In the genomic region with DNA sequence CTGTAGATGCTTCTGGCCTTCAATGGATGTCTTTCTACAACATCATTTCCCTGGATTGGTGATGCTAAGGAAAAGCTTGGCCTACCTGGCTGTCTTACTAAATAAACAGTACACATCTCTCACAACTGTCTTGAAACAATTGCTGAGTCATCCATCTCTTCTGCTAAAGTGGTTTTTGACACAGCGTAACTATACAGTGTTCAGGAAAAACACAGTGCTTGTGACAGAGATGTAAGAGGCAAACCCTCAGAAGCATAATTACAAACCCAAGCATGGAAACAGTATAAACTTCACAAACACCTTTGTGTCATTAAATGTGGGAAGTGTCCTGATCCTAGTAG, we compare ENCODE assay signal across 22 mouse cellular contexts. TPM values are rescaled to one million over a fixed set of nuclear protein-coding genes. Genes with fewer than 3 reads are reported as not detected.
DNase-seq lines count a peak whose midpoint lies in the region; ATAC-seq and TF ChIP-seq lines count a peak whose summit lies in the region.
"Had no signal": no experiment of that assay in that cellular context is flagged by ENCODE, and none has a peak within 500 bp of the region (broad histone marks: within the 10 kb centered on the region; RNA-seq: fewer than 3 reads in every experiment).

No protein-coding gene starts in this region.

- no peaks in the 10 kb centered on the region for H3K9me3 ChIP-seq in hindbrain, embryonic 16.5 days (ENCODE audit: control insufficient read depth, low read length)
- H3K9me3 ChIP-seq in hindbrain, embryonic 10.5 days, result no peaks in the 10 kb centered on the region
- no peaks in the 10 kb centered on the region for H3K9me3 ChIP-seq in CH12.LX (replicated peaks; ENCODE audit: low read length)
- H3K9me3 ChIP-seq in heart, embryonic 11.5 days (replicated peaks; ENCODE audit: control insufficient read depth, low read length), result no peaks in the 10 kb centered on the region
- no peaks in the 10 kb centered on the region for H3K9me3 ChIP-seq in heart, embryonic 12.5 days (replicated peaks)
- no peaks in the 10 kb centered on the region for H3K9me3 ChIP-seq in intestine, embryonic 16.5 days (ENCODE audit: control insufficient read depth, low read length)
- H3K9me3 ChIP-seq: embryonic facial prominence, embryonic 15.5 days; midbrain, embryonic 15.5 days; neural tube, embryonic 13.5 days had no signal

- H3K36me3 ChIP-seq in hindbrain, embryonic 16.5 days (ENCODE audit: control insufficient read depth, insufficient read depth, low read length), result no peaks in the 10 kb centered on the region
- H3K36me3 ChIP-seq in hindbrain, embryonic 10.5 days, result 0 out of 2 replicates have a peak, but pooled peaks cover 3% of the 10 kb centered on the region
- peaks cover 5 to 55% of the 10 kb centered on the region in 2 experiments for H3K36me3 ChIP-seq in CH12.LX (replicated peaks in 1 of 2; ENCODE audit: control insufficient read depth in 1 of 2, insufficient read depth in 1 of 2, low read length in 1 of 2)
- H3K36me3 ChIP-seq in macrophage (ENCODE audit: inconsistent target), result peaks cover 31% of the 10 kb centered on the region
- H3K36me3 ChIP-seq in heart, embryonic 11.5 days (ENCODE audit: control insufficient read depth, insufficient read depth, low read length), result no peaks in the 10 kb centered on the region
- H3K36me3 ChIP-seq in heart, embryonic 12.5 days, result peaks cover 4% of the 10 kb centered on the region; the same call in 1 of the 2 replicates
- H3K36me3 ChIP-seq in intestine, embryonic 16.5 days (ENCODE audit: control insufficient read depth, insufficient read depth, low read length), result no peaks in the 10 kb centered on the region
- H3K36me3 ChIP-seq: midbrain, embryonic 15.5 days; neural tube, embryonic 13.5 days had no signal

- in situ Hi-C loops in CH12.LX (cut with MboI; ENCODE audit: low pct_ligation_motif_present, low pct_unique_long_range_greater_than_20kb, low sequenced_read_pairs), result no loop called here

- dilution Hi-C loops in CH12.LX (cut with MboI; ENCODE audit: extremely low pct_ligation_motif_present, extremely low pct_unique_long_range_greater_than_20kb, low sequenced_read_pairs), result no loop called here

- ATAC-seq in hindbrain, embryonic 16.5 days, result peak; percentile 72; the same call in 1 of the 2 replicates
- peak; percentile 56; the same call in 1 of the 2 replicates for ATAC-seq in erythroblast, adult 5-6 weeks (replicated peaks; ENCODE audit: low FRiP score, poor library complexity, severe bottlenecking)
- ATAC-seq in heart, embryonic 11.5 days (replicated peaks; ENCODE audit: insufficient number of reproducible peaks, low FRiP score, low TSS enrichment), result no peak
- no peak for ATAC-seq in heart, embryonic 12.5 days (ENCODE audit: insufficient number of reproducible peaks, low FRiP score)
- ATAC-seq in intestine, embryonic 16.5 days, result no peak

- no peaks in the 10 kb centered on the region for H3K4me1 ChIP-seq in hindbrain, embryonic 16.5 days (ENCODE audit: control insufficient read depth, insufficient read depth, low read depth, low read length)
- 0 out of 2 replicates have a peak, but pooled peaks cover 6% of the 10 kb centered on the region for H3K4me1 ChIP-seq in hindbrain, embryonic 10.5 days (replicated peaks)
- H3K4me1 ChIP-seq in CH12.LX (ENCODE audit: control insufficient read depth in 1 of 2, insufficient read depth in 2 of 2), result peaks cover 14 to 85% of the 10 kb centered on the region in 2 experiments
- no peaks in the 10 kb centered on the region for H3K4me1 ChIP-seq in heart, embryonic 11.5 days (ENCODE audit: control insufficient read depth, insufficient read depth, low read length)
- no peaks in the 10 kb centered on the region; the same call in 1 of the 2 replicates for H3K4me1 ChIP-seq in heart, embryonic 12.5 days (replicated peaks)
- peaks cover 4% of the 10 kb centered on the region; the same call in 1 of the 2 replicates for H3K4me1 ChIP-seq in intestine, embryonic 16.5 days (ENCODE audit: control insufficient read depth, insufficient read depth, low read length)
- H3K4me1 ChIP-seq: embryonic facial prominence, embryonic 15.5 days; midbrain, embryonic 15.5 days; neural tube, embryonic 13.5 days had no signal

- WGBS in hindbrain, embryonic 16.5 days, result 81% methylated on average over 1 of the region's 1 CpGs
- WGBS in hindbrain, embryonic 10.5 days, result 93% methylated on average over 1 of the region's 1 CpGs
- 27% methylated on average over 1 of the region's 1 CpGs for WGBS in macrophage (ENCODE audit: missing documents)
- 98% methylated on average over 1 of the region's 1 CpGs for WGBS in heart, embryonic 11.5 days (ENCODE audit: insufficient replicate concordance)
- 91% methylated on average over 1 of the region's 1 CpGs for WGBS in heart, embryonic 12.5 days
- 89% methylated on average over 1 of the region's 1 CpGs for WGBS in intestine, embryonic 16.5 days

- no peaks in the 10 kb centered on the region for H3K27me3 ChIP-seq in hindbrain, embryonic 16.5 days (replicated peaks; ENCODE audit: control insufficient read depth, insufficient read depth, low read length)
- H3K27me3 ChIP-seq in hindbrain, embryonic 10.5 days (ENCODE audit: insufficient read depth, poor library complexity, severe bottlenecking), result no peaks in the 10 kb centered on the region
- H3K27me3 ChIP-seq in CH12.LX (replicated peaks), result no peaks in the 10 kb centered on the region
- no peaks in the 10 kb centered on the region for H3K27me3 ChIP-seq in heart, embryonic 11.5 days (ENCODE audit: control insufficient read depth, insufficient read depth, low read length)
- H3K27me3 ChIP-seq in heart, embryonic 12.5 days (replicated peaks), result no peaks in the 10 kb centered on the region
- H3K27me3 ChIP-seq in intestine, embryonic 16.5 days (replicated peaks; ENCODE audit: control insufficient read depth, insufficient read depth, low read length), result no peaks in the 10 kb centered on the region
- H3K27me3 ChIP-seq: embryonic facial prominence, embryonic 15.5 days; midbrain, embryonic 15.5 days; neural tube, embryonic 13.5 days had no signal

- no peak overlapping the region for H3K9ac ChIP-seq in hindbrain, embryonic 16.5 days (ENCODE audit: low read depth, low read length)
- no peak overlapping the region for H3K9ac ChIP-seq in CH12.LX (ENCODE audit: insufficient read depth, low read depth)
- no peak overlapping the region for H3K9ac ChIP-seq in heart, embryonic 11.5 days (ENCODE audit: low read depth, low read length)
- H3K9ac ChIP-seq in heart, embryonic 12.5 days, result no peak overlapping the region
- no peak overlapping the region for H3K9ac ChIP-seq in intestine, embryonic 16.5 days (ENCODE audit: low read depth, low read length)
- H3K9ac ChIP-seq: embryonic facial prominence, embryonic 15.5 days; midbrain, embryonic 15.5 days; neural tube, embryonic 13.5 days had no signal

- H3K79me2 ChIP-seq in CH12.LX (replicated peaks; ENCODE audit: control insufficient read depth, extremely low read depth, insufficient read depth, poor library complexity, severe bottlenecking) (no peaks in the 10 kb centered on the region; the same call in 1 of the 2 replicates), macrophage (ENCODE audit: inconsistent target) (peaks cover 82% of the 10 kb centered on the region)

- no peak for TF ChIP-seq POLR2A in CH12.LX (IDR thresholded peaks at IDR 0.05; ENCODE audit: low read depth, low read length)

- no peak overlapping the region for H3K4me2 ChIP-seq in hindbrain, embryonic 16.5 days (ENCODE audit: low read length)
- peak overlapping the region; percentile 97; the same call in 1 of the 2 replicates for H3K4me2 ChIP-seq in CH12.LX (ENCODE audit: insufficient read depth, low read depth, poor library complexity, severe bottlenecking)
- no peak overlapping the region for H3K4me2 ChIP-seq in heart, embryonic 11.5 days
- no peak overlapping the region for H3K4me2 ChIP-seq in heart, embryonic 12.5 days
- no peak overlapping the region for H3K4me2 ChIP-seq in intestine, embryonic 16.5 days (ENCODE audit: low read depth, low read length)
- H3K4me2 ChIP-seq: embryonic facial prominence, embryonic 15.5 days; midbrain, embryonic 15.5 days; neural tube, embryonic 13.5 days had no signal

- DNase-seq in hindbrain, embryonic 10.5 days (ENCODE audit: low spot score), result no peak
- peak; percentile 54 for DNase-seq in CH12.LX (ENCODE audit: extremely low read depth)
- DNase-seq: adrenal gland, postnatal 10 days; heart, adult 11 months; lung, postnatal 36 days; right cerebral cortex, postnatal 25 days; thymus, adult 2 months had no signal

- TF ChIP-seq EP300 in CH12.LX (IDR thresholded peaks at IDR 0.05; ENCODE audit: low read length), result no peak

- H3K27ac ChIP-seq in hindbrain, embryonic 16.5 days (ENCODE audit: low read depth, low read length), result no peak overlapping the region
- H3K27ac ChIP-seq in hindbrain, embryonic 10.5 days, result no peak overlapping the region
- H3K27ac ChIP-seq in CH12.LX (ENCODE audit: insufficient read depth, low read depth) (peak overlapping the region; percentile 88), macrophage (peak overlapping the region; percentile 87)
- no peak overlapping the region for H3K27ac ChIP-seq in heart, embryonic 11.5 days (ENCODE audit: low read depth, low read length)
- no peak overlapping the region for H3K27ac ChIP-seq in heart, embryonic 12.5 days (ENCODE audit: poor library complexity, severe bottlenecking)
- H3K27ac ChIP-seq in intestine, embryonic 16.5 days (ENCODE audit: low read length), result no peak overlapping the region
- H3K27ac ChIP-seq: embryonic facial prominence, embryonic 15.5 days; kidney, postnatal 0 days; midbrain, embryonic 15.5 days; neural tube, embryonic 13.5 days had no signal

- TF ChIP-seq RAD21 in CH12.LX (IDR thresholded peaks at IDR 0.05; ENCODE audit: low read depth, low read length), result no peak

- no peak for TF ChIP-seq CTCF in CH12.LX (conservative IDR thresholded peaks at IDR 0.05 in 1 of 2, IDR thresholded peaks at IDR 0.05 in 1 of 2; ENCODE audit: low read depth in 2 of 2, low read length in 2 of 2)

- no peak overlapping the region for H3K4me3 ChIP-seq in hindbrain, embryonic 16.5 days (ENCODE audit: low read length)
- no peak overlapping the region for H3K4me3 ChIP-seq in hindbrain, embryonic 10.5 days
- H3K4me3 ChIP-seq in CH12.LX (replicated peaks in 1 of 3; ENCODE audit: low read depth in 2 of 3, low read length in 2 of 3, poor library complexity in 1 of 3) (peak overlapping the region in 1 of 3 experiments; percentile 17), macrophage (ENCODE audit: inconsistent target) (no peak overlapping the region)
- no peak overlapping the region for H3K4me3 ChIP-seq in heart, embryonic 11.5 days (ENCODE audit: low read depth, low read length)
- H3K4me3 ChIP-seq in heart, embryonic 12.5 days, result no peak overlapping the region
- no peak overlapping the region for H3K4me3 ChIP-seq in intestine, embryonic 16.5 days (ENCODE audit: low read length)
- H3K4me3 ChIP-seq: embryonic facial prominence, embryonic 15.5 days; midbrain, embryonic 15.5 days; neural tube, embryonic 13.5 days had no signal

RNA-seq across cellular contexts. Expression of a gene that starts 5.9 kb away (rescaled TPM):
- polyA plus RNA-seq in hindbrain, embryonic 16.5 days (2015; fragmentation: Nextera tagmentation; extraction: Ambion mirVana), result not detected in 2 replicates
- polyA plus RNA-seq in hindbrain, embryonic 10.5 days (2016; fragmentation: Nextera tagmentation; extraction: Ambion mirVana), result not detected in 2 replicates
- total RNA-seq in CH12.LX (2012; rRNA removed) (not detected in 2 replicates), CH12.LX (2014; rRNA removed) (not detected in 2 replicates)
- polyA plus RNA-seq in CH12.LX (2012; ENCODE audit: insufficient read length, low read depth) (0.60 TPM in 1 of 2 replicates, not detected in the other), macrophage (2018) (not detected in 3 replicates)
- not detected in 2 replicates for total RNA-seq in erythroblast, adult 5-6 weeks (2015; ENCODE audit: low replicate concordance)
- total RNA-seq in erythroblast, adult 5-6 weeks (2017; ENCODE audit: low replicate concordance), result not detected in 2 replicates
- total RNA-seq in macrophage (2018; cell fraction: chromatin; rRNA removed), result 1 to 10 TPM in 1 of 26 experiments, not detected in 25; 1.0 TPM
- not detected for total RNA-seq in macrophage (2018; cell fraction: cytosol; rRNA removed)
- 1 to 10 TPM in 3 of 26 experiments, under 1 TPM in 1, not detected in 22; 0.92 to 2.5 (median 1.3) TPM for total RNA-seq in macrophage (2018; cell fraction: nucleus; rRNA removed)
- 0.39 TPM in 1 of 2 replicates, not detected in the other for polyA plus RNA-seq in heart, embryonic 11.5 days (2014; fragmentation: Nextera tagmentation; extraction: Ambion mirVana)
- polyA plus RNA-seq in heart, embryonic 12.5 days (2016; fragmentation: Nextera tagmentation; extraction: Ambion mirVana), result not detected in 2 replicates
- polyA plus RNA-seq in intestine, embryonic 16.5 days (2015; fragmentation: Nextera tagmentation; extraction: Ambion mirVana), result not detected in 2 replicates
- total RNA-seq: adrenal gland, postnatal 10 days; left cerebral cortex, postnatal 10 days; liver, adult 2 months had no signal
- polyA plus RNA-seq: CD4-positive, CD25-positive, alpha-beta regulatory T cell, adult 4 months; embryonic facial prominence, embryonic 15.5 days; heart, postnatal 0 days; intestine, embryonic 14.5 days; liver, adult 2 months; midbrain, embryonic 15.5 days; neural tube, embryonic 13.5 days; thymus, adult 2 months had no signal

RNA-seq across cellular contexts. Expression of a gene that starts 6.6 kb away (rescaled TPM):
- polyA plus RNA-seq in hindbrain, embryonic 16.5 days (2015; fragmentation: Nextera tagmentation; extraction: Ambion mirVana), result 3.5 and 3.9 TPM in 2 replicates
- polyA plus RNA-seq in hindbrain, embryonic 10.5 days (2016; fragmentation: Nextera tagmentation; extraction: Ambion mirVana), result 20.7 and 22.7 TPM in 2 replicates
- 17.9 and 19.9 TPM in 2 replicates for total RNA-seq in CH12.LX (2012; rRNA removed)
- total RNA-seq in CH12.LX (2014; rRNA removed), result 31.1 and 36.7 TPM in 2 replicates
- polyA plus RNA-seq in CH12.LX (2012; ENCODE audit: insufficient read length, low read depth), result 58.7 and 66.4 TPM in 2 replicates
- total RNA-seq in erythroblast, adult 5-6 weeks (2015; ENCODE audit: low replicate concordance), result 38.7 and 39.0 TPM in 2 replicates
- 52.9 and 64.5 TPM in 2 replicates for total RNA-seq in erythroblast, adult 5-6 weeks (2017; ENCODE audit: low replicate concordance)
- 100 to 1,000 TPM in 17 of 26 experiments, 10 to 100 TPM in 9; 44.0 to 281 (median 129) TPM for total RNA-seq in macrophage (2018; cell fraction: chromatin; rRNA removed)
- total RNA-seq in macrophage (2018; cell fraction: cytosol; rRNA removed), result 10 to 100 TPM; 18.3 to 75.9 (median 41.5) TPM
- 100 to 1,000 TPM in 10 of 26 experiments, 10 to 100 TPM in 16; 26.2 to 133 (median 84.9) TPM for total RNA-seq in macrophage (2018; cell fraction: nucleus; rRNA removed)
- polyA plus RNA-seq in macrophage (2018), result 27.1 to 39.5 TPM (median 36.6 TPM) in 3 replicates
- polyA plus RNA-seq in heart, embryonic 11.5 days (2014; fragmentation: Nextera tagmentation; extraction: Ambion mirVana), result 19.2 and 20.5 TPM in 2 replicates
- 17.1 and 18.5 TPM in 2 replicates for polyA plus RNA-seq in heart, embryonic 12.5 days (2016; fragmentation: Nextera tagmentation; extraction: Ambion mirVana)
- 18.9 and 22.1 TPM in 2 replicates for polyA plus RNA-seq in intestine, embryonic 16.5 days (2015; fragmentation: Nextera tagmentation; extraction: Ambion mirVana)

Comparison
In these comparisons a context has a peak if more than half of its experiments do, and no peak if none do; other contexts are left out.
1. ATAC-seq: peak in hindbrain, embryonic 16.5 days (single experiment) and erythroblast, adult 5-6 weeks (single experiment); none in heart, embryonic 11.5 days (single experiment), heart, embryonic 12.5 days (single experiment) and intestine, embryonic 16.5 days (single experiment).
2. H3K27ac ChIP-seq: peak in CH12.LX (single experiment) and macrophage (single experiment); none in hindbrain, embryonic 16.5 days (single experiment), hindbrain, embryonic 10.5 days (single experiment), heart, embryonic 11.5 days (single experiment), heart, embryonic 12.5 days (single experiment) and intestine, embryonic 16.5 days (single experiment).